Mouse (Mus musculus) splenic B cell, adult 2 months (primary cell): ENCODE results near the gene Llgl2.

Experiments
- DNase-seq: peaks from one replicate; pipeline ENCODE4 v3.0.0-alpha.2; 2011; ENCODE audit warnings: low read depth, low spot score
- H3K27me3 ChIP-seq: 2 replicates; pipeline ENCODE4 v1.6.1; 2012; ENCODE audit warnings: mild to moderate bottlenecking, low read length, moderate library complexity, mixed read lengths; ENCODE audit not compliant: control insufficient read depth, poor library complexity, insufficient read depth, severe bottlenecking
- H3K36me3 ChIP-seq: 2 replicates; pipeline ENCODE4 v1.6.1; 2012; ENCODE audit warnings: mild to moderate bottlenecking, low read length, moderate library complexity, mixed read lengths; ENCODE audit not compliant: control insufficient read depth, poor library complexity, insufficient read depth, severe bottlenecking

Llgl2 gene

DNA sequence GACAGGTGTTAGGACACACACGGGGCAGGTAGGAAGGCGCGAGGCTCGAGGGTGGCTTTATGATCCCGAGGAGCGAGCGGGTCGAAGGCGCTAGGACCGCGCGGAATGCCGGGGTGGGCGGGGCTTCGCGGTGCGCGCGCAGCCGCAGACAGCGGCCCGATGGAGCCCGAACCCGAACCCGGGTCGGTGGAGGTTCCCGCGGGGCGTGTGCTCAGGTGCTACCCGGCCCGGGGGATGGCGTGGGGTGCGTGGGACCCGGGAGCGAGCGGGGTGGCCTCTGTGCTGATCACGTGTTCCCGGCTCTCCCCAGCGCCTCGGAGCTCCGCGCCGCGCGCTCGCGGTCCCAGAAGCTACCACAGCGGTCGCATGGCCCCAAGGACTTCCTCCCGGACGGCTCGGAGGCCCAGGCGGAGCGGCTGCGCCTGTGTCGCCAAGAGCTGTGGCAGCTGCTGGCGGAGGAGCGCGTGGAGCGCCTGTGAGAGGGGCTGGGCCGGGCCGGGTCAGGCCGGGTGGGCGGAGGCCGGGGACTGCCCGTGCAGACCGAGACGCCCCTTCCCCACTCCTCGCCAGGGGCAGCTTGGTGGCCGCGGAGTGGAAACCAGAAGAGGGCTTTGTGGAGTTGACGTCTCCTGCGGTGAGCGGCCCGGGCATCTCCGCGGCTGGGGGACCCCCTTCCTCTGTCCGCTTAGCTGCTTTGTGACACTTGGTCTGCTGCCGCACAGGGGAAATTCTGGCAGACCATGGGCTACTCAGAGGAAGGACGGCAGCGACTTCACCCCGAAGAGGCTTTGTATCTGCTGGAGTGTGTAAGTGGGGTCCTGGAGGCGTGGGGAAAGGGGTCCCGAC, 9.0 kb upstream of the Llgl2 start, which contains the start of gene Tsen54:
Gene Tsen54 (plus strand): TSS at position 120 of the 846 bp plus-strand sequence.
- Histone ChIP-seq H3K27me3 (no peaks in the 10 kb centered on the region), H3K36me3 (peaks cover 2% of the 10 kb centered on the region; the same call in 1 of the 2 replicates)
- DNase-seq = peak; percentile 88

DNA sequence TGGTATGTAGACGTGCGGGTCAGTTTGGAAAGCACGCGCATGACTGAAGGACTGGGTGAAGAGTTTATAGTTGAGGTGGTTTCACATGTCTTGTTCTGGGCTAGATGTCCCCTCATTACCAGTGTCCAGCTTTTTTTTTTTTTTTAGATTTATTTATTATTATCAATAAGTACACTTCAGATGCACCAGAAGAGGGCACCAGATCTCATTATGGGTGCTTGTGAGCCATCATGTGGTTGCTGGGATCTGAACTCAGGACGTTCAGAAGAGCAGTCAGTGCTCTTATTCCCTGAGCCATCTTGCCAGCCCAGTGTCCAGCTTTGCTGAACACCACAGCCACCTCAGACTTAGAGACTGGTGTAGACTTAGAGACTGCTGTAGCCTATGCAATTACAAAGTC, 6.5 kb upstream of the Llgl2 start:
- Histone ChIP-seq H3K36me3 (peaks cover 5% of the 10 kb centered on the region; the same call in 1 of the 2 replicates), H3K27me3 (no peaks in the 10 kb centered on the region)
- DNase-seq = no peak

- Histone ChIP-seq H3K27me3 (no peaks in the 10 kb centered on the region), H3K36me3 (peaks cover 5% of the 10 kb centered on the region; the same call in 1 of the 2 replicates)
- DNase-seq = no peak
These were observed 3.8 kb upstream of the Llgl2 start for GRCm38 (mm10) chr11:115819915-115820623.

GRCm38 (mm10) chr11:115821001-115821400, 2.8 kb upstream of the Llgl2 start:
- peaks cover 5% of the 10 kb centered on the region; the same call in 1 of the 2 replicates for H3K36me3 ChIP-seq
- no peaks in the 10 kb centered on the region for H3K27me3 ChIP-seq
- DNase-seq = no peak

- H3K36me3 ChIP-seq = peaks cover 3% of the 10 kb centered on the region; the same call in 1 of the 2 replicates
- DNase-seq = no peak
- no peaks in the 10 kb centered on the region for H3K27me3 ChIP-seq
These were observed 964 bp downstream of the Llgl2 start for GRCm38 (mm10) chr11:115824813-115825212.

DNA sequence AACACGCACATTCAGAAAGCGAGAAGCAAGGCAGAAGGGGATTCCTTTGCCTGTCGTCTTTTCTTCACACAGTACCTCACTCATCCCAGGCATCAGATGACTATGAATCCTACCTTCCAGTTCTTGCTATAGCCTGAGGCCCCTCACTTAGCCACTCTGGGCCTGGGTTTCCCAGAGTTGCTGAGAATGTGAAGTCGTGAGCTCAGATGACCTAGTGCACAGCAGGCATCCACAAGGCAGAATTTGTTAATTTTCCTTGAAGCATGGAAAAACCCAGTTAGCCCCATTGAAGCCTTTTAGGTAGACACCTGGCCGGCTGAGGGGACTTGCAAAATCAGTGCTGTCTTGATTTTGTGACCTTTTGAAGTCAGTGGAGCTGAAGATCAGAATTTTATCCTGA, 2.6 kb downstream of the Llgl2 start:
- H3K36me3 ChIP-seq = no peaks in the 10 kb centered on the region; the same call in 1 of the 2 replicates
- H3K27me3 ChIP-seq = no peaks in the 10 kb centered on the region
- no peak for DNase-seq

- no peak for DNase-seq
- Histone ChIP-seq H3K27me3 (no peaks in the 10 kb centered on the region), H3K36me3 (no peaks in the 10 kb centered on the region; the same call in 1 of the 2 replicates)
These were observed 3.8 kb downstream of the Llgl2 start for GRCm38 (mm10) chr11:115827624-115828023.

DNA sequence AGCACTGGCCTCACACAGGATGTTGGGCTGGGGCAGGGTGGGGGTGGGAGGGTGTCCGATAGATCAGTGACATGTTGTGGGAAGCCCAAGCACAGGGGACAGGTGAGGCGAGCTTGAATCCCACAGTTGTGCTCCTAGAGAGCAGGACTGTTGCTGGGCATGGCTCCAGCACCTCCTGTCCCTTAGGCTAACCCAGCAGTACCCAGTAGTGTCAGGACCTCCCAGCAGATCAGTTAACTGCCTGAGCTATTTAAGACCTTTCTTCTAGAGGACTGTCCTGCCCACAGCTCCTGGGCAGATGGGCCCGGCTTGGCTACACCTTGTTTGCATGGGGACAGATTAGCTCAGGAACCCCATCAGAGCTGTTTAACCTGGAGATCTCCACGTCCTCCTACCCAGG, 5.2 kb downstream of the Llgl2 start:
- no peak for DNase-seq
- Histone ChIP-seq H3K27me3 (no peaks in the 10 kb centered on the region), H3K36me3 (no peaks in the 10 kb centered on the region; the same call in 1 of the 2 replicates)

- DNase-seq = no peak
- H3K27me3 ChIP-seq = no peaks in the 10 kb centered on the region
- no peaks in the 10 kb centered on the region; the same call in 1 of the 2 replicates for H3K36me3 ChIP-seq
These were observed 6.9 kb downstream of the Llgl2 start for GRCm38 (mm10) chr11:115830550-115831325.

- no peaks in the 10 kb centered on the region for H3K27me3 ChIP-seq
- no peaks in the 10 kb centered on the region; the same call in 1 of the 2 replicates for H3K36me3 ChIP-seq
- no peak for DNase-seq
These were observed 7.7 kb downstream of the Llgl2 start for GRCm38 (mm10) chr11:115831518-115831917.

GRCm38 (mm10) chr11:115832064-115832463, 8.2 kb downstream of the Llgl2 start:
- H3K36me3 ChIP-seq = no peaks in the 10 kb centered on the region; the same call in 1 of the 2 replicates
- no peaks in the 10 kb centered on the region for H3K27me3 ChIP-seq
- DNase-seq = no peak

- Histone ChIP-seq H3K27me3 (no peaks in the 10 kb centered on the region), H3K36me3 (no peaks in the 10 kb centered on the region)
- DNase-seq = no peak
These were observed 8.7 kb downstream of the Llgl2 start for GRCm38 (mm10) chr11:115832523-115832922.

GRCm38 (mm10) chr11:115833021-115833513, 9.2 kb downstream of the Llgl2 start:
- Histone ChIP-seq H3K36me3 (no peaks in the 10 kb centered on the region), H3K27me3 (no peaks in the 10 kb centered on the region)
- no peak for DNase-seq

GRCm38 (mm10) chr11:115834033-115834432, 10.2 kb downstream of the Llgl2 start:
- Histone ChIP-seq H3K36me3 (no peaks in the 10 kb centered on the region), H3K27me3 (no peaks in the 10 kb centered on the region)
- no peak for DNase-seq
